Mouse (Mus musculus) heart, postnatal 25 days (tissue): ENCODE results near the gene Wdr83. TPM values are rescaled to one million over a fixed set of nuclear protein-coding genes. Genes with fewer than 3 reads are reported as not detected.

Experiments
- DNase-seq: peaks from one replicate; pipeline ENCODE4 v3.0.0; 2022; ENCODE audit warnings: low spot score
- intact Hi-C: fragments of 180-260 bp; cut with DNase I; formaldehyde crosslinking; loops from one replicate; pipeline ENCODE4 v1.15.1; 2025
- total RNA-seq, 2 experiments: library from RNA; stranded (reverse); gene quantifications; 2 replicates each; pipeline ENCODE4 v1.2.3; 2021

Gene Wdr83
- total RNA-seq, 2 experiments from 2014 or later: 31.8 to 35.3 TPM

- peak; percentile 19 for DNase-seq
- intact Hi-C loops: no loop called here
These were observed 432 bp downstream of the Wdr83 start, which contains the start of gene Wdr83os for GRCm38 (mm10) chr8:85080532-85081215. TSS of gene Wdr83os (plus strand) at chr8:85080740.

- DNase-seq: no peak
- intact Hi-C loops: no loop called here
These were observed 933 bp downstream of the Wdr83 start for GRCm38 (mm10) chr8:85080214-85080531.

- DNase-seq: peak; percentile 50
- intact Hi-C loops: loop anchor here (1.0 to 10.0 kb wide), 4 partner anchors 94 to 478 kb away; partner anchors contain the start of genes Dnaja2, Orc6 and Vps35
These were observed 4.1 kb downstream of the Wdr83 start for GRCm38 (mm10) chr8:85076993-85077392.

GRCm38 (mm10) chr8:85076001-85076400, 5.1 kb downstream of the Wdr83 start:
- DNase-seq: no peak
- intact Hi-C loops: loop anchor here (10.0 kb wide), 3 partner anchors 219 to 479 kb away; partner anchors contain the start of genes Dnaja2, Orc6 and Vps35

- intact Hi-C loops: loop anchor here (10.0 kb wide), 3 partner anchors 220 to 480 kb away; partner anchors contain the start of genes Dnaja2, Orc6 and Vps35
- no peak for DNase-seq
These were observed 6.5 kb downstream of the Wdr83 start for GRCm38 (mm10) chr8:85074617-85075016.

GRCm38 (mm10) chr8:85074167-85074566, 6.9 kb downstream of the Wdr83 start:
- no peak for DNase-seq
- intact Hi-C loops: loop anchor here (10.0 kb wide), 3 partner anchors 221 to 481 kb away; partner anchors contain the start of genes Dnaja2, Orc6 and Vps35

- intact Hi-C loops: loop anchor here (10.0 kb wide), 3 partner anchors 222 to 482 kb away; partner anchors contain the start of genes Dnaja2, Orc6 and Vps35
These were observed 8.0 kb downstream of the Wdr83 start for GRCm38 (mm10) chr8:85073041-85073612.

GRCm38 (mm10) chr8:85072364-85072929, 8.7 kb downstream of the Wdr83 start:
- no peak for DNase-seq
- intact Hi-C loops: loop anchor here (10.0 kb wide), 3 partner anchors 222 to 482 kb away; partner anchors contain the start of genes Dnaja2, Orc6 and Vps35

More at GRCm38 (mm10) chr8:85073041-85073612, 8.0 kb downstream of the Wdr83 start:
- DNase-seq: no peak

- intact Hi-C loops: loop anchor here (10.0 kb wide), 3 partner anchors 223 to 483 kb away; partner anchors contain the start of genes Dnaja2, Orc6 and Vps35
- DNase-seq: peak; percentile 83
These were observed 9.4 kb downstream of the Wdr83 start, which contains the start of gene Dhps for GRCm38 (mm10) chr8:85071514-85072281. TSS of gene Dhps (plus strand) at chr8:85071757.

- no peak for DNase-seq
- intact Hi-C loops: loop anchor here (10.0 kb wide), 3 partner anchors 224 to 484 kb away; partner anchors contain the start of genes Dnaja2, Orc6 and Vps35
These were observed 10.1 kb downstream of the Wdr83 start for GRCm38 (mm10) chr8:85071041-85071440.

- no peak for DNase-seq
- intact Hi-C loops: no loop called here
These were observed 13.1 kb downstream of the Wdr83 start, which contains the start of gene Gm5741 for GRCm38 (mm10) chr8:85067982-85068381. TSS of gene Gm5741 (minus strand) at chr8:85067982.

GRCm38 (mm10) chr8:85067155-85067554, 14.0 kb downstream of the Wdr83 start:
- intact Hi-C loops: no loop called here
- no peak for DNase-seq

- no peak for DNase-seq
- intact Hi-C loops: no loop called here
These were observed 15.9 kb downstream of the Wdr83 start for GRCm38 (mm10) chr8:85065213-85065612.

GRCm38 (mm10) chr8:85062603-85063002, 18.5 kb downstream of the Wdr83 start:
- intact Hi-C loops: no loop called here

GRCm38 (mm10) chr8:85059879-85060616, 21.1 kb downstream of the Wdr83 start, which contains the start of gene Fbxw9:
TSS of gene Fbxw9 (plus strand) at chr8:85060055.
- intact Hi-C loops: no loop called here
- DNase-seq: peak; percentile 75

More at GRCm38 (mm10) chr8:85062603-85063002, 18.5 kb downstream of the Wdr83 start:
- no peak for DNase-seq

GRCm38 (mm10) chr8:85057367-85057766, 23.7 kb downstream of the Wdr83 start:
- intact Hi-C loops: no loop called here
- DNase-seq: no peak

GRCm38 (mm10) chr8:85043619-85044018, 37.5 kb downstream of the Wdr83 start:
- intact Hi-C loops: no loop called here
- no peak for DNase-seq

GRCm38 (mm10) chr8:85037681-85038531, 43.2 kb downstream of the Wdr83 start:
- intact Hi-C loops: no loop called here
- peak; percentile 17 for DNase-seq
